Mouse (Mus musculus): ENCODE data around the gene Sult3a1. TPM values are rescaled to one million over a fixed set of nuclear protein-coding genes. Genes with fewer than 3 reads are reported as not detected.
"Not testable (repeated sequence)": the region's sequence is repeated elsewhere in the genome, so short reads cannot be mapped to it uniquely, and the experiment has no call there.

Gene Sult3a1
- polyA plus RNA-seq, 1 experiment from 2014 or later = not detected

DNA sequence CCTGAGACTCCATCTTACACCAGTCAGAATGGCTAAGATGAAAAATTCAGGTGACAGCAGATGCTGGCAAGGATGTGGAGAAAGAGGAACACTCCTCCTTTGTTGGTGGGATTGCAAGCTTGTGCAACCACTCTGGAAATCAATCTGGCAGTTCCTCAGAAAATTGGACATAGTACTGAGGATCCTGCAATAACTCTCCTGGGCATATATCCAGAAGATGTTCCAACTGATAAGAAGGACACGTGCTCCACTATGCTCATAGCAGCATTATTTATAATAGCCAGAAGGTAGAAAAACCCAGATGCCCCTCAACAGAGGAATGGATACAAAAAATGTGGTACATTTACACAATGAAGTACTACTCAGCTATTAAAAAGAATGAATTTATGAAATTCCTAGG, 44.0 kb downstream of the Sult3a1 start:
- 74% methylated on average over 1 of the region's 1 CpGs for WGBS
- not testable (repeated sequence) for H3K36me3 ChIP-seq (ENCODE audit: control insufficient read depth, insufficient read depth, low read length); H3K4me1 ChIP-seq (ENCODE audit: control insufficient read depth, insufficient read depth, low read length); H3K4me2 ChIP-seq (ENCODE audit: low read depth, low read length); DNase-seq (ENCODE audit: low spot score); H3K27ac ChIP-seq (replicated peaks; ENCODE audit: low read depth, low read length); ATAC-seq (ENCODE audit: low read depth); H3K4me3 ChIP-seq (ENCODE audit: low read depth, low read length); H3K27me3 ChIP-seq (replicated peaks; ENCODE audit: control insufficient read depth, insufficient read depth, low read length); H3K9me3 ChIP-seq (ENCODE audit: control insufficient read depth, low read length); H3K9ac ChIP-seq (ENCODE audit: low read depth, low read length)

DNA sequence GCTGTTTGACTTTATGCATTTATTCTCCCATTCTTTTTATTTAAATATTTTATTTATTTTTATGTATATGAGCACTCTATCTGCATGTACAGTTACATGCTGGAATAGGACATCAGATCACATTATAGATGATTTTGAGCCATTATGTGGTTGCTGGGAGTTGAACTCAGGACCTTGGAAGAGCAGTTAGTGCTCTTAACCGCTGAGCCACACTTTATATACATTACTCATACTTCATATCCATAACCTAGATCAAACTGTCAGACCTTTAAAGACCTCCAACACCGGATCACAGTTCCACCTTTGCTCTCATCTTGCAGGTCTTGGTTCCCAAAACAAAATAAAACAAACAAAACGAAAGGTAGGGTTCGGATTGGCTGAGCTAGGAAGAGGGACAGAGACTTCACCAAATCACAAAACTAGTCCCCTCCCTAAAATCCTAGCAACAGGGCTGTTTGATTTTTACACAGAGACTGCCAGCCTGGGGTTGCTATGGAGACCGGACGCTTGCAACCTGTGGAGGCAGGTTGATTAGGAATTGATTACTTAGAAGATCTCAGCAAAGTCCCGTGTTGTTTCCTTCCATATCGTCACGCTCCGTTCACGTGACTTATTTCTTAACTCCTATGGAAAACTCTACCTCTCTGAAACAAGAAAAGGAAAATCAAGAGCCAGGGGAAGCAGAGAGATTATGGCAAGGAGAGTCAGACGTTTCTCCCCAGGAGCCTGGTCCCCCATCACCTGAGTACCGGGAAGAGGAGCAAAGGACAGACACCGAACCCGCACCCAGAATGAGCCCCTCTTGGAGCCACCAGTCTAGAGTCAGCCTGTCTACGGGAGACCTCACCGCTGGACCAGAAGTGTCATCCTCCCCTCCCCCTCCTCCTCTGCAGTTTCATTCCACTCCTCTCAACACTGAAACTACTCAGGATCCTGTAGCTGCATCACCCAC, 47.3 kb downstream of the Sult3a1 start, which contains the start of gene Rsph4a:
Gene Rsph4a, plus strand, starts transcription at position 582 of the 952 bp plus-strand sequence.
- peak within 1 kb of the TSS; percentile 49 for H3K9ac ChIP-seq (ENCODE audit: low read depth, low read length)
- H3K36me3 ChIP-seq (ENCODE audit: control insufficient read depth, insufficient read depth, low read length) = no peaks in the 10 kb centered on the region
- 9% methylated on average over 17 of the region's 17 CpGs for WGBS
- peak; percentile 98 for ATAC-seq (ENCODE audit: low read depth)
- H3K4me2 ChIP-seq (ENCODE audit: low read depth, low read length) = peak within 1 kb of the TSS; percentile 71
- no peak within 1 kb of the TSS for H3K27ac ChIP-seq (replicated peaks; ENCODE audit: low read depth, low read length)
- no peaks in the 10 kb centered on the region for H3K4me1 ChIP-seq (ENCODE audit: control insufficient read depth, insufficient read depth, low read length)
- H3K4me3 ChIP-seq (ENCODE audit: low read depth, low read length) = peak within 1 kb of the TSS; percentile 45
- peak; percentile 85 for DNase-seq (ENCODE audit: low spot score)
- no peaks in the 10 kb centered on the region for H3K9me3 ChIP-seq (ENCODE audit: control insufficient read depth, low read length)
- H3K27me3 ChIP-seq (replicated peaks; ENCODE audit: control insufficient read depth, insufficient read depth, low read length) = no peaks in the 10 kb centered on the region

DNA sequence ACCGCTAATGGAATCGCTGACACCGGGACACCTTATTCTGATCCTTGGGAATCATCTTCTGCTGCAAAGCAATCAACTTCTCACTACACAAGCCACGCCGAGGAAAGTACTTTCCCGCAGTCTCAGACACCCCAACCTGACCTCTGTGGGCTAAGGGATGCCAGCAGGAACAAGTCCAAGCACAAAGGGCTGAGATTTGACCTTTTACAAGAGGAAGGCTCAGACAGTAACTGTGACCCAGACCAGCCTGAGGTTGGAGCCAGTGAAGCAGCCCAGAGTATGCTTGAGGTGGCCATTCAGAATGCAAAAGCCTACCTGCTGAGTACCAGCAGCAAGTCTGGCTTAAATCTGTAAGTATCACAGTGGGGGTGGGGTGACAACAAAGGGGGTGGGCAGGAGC, 48.0 kb downstream of the Sult3a1 start:
- no peaks in the 10 kb centered on the region for H3K36me3 ChIP-seq (ENCODE audit: control insufficient read depth, insufficient read depth, low read length)
- ATAC-seq (ENCODE audit: low read depth) (no peak), DNase-seq (ENCODE audit: low spot score) (no peak)
- no peaks in the 10 kb centered on the region for H3K27me3 ChIP-seq (replicated peaks; ENCODE audit: control insufficient read depth, insufficient read depth, low read length)
- no peaks in the 10 kb centered on the region for H3K4me1 ChIP-seq (ENCODE audit: control insufficient read depth, insufficient read depth, low read length)
- H3K27ac ChIP-seq (replicated peaks; ENCODE audit: low read depth, low read length) = no peak overlapping the region
- peak overlapping the region; percentile 71 for H3K4me2 ChIP-seq (ENCODE audit: low read depth, low read length)
- no peaks in the 10 kb centered on the region for H3K9me3 ChIP-seq (ENCODE audit: control insufficient read depth, low read length)
- 5% methylated on average over 6 of the region's 6 CpGs for WGBS
- peak overlapping the region; percentile 45 for H3K4me3 ChIP-seq (ENCODE audit: low read depth, low read length)
- H3K9ac ChIP-seq (ENCODE audit: low read depth, low read length) = peak overlapping the region; percentile 49

Other genes starting within 250 kb of the Sult3a1 start
- 0.39 and 0.43 TPM in 2 replicates for gene Clvs2, start 233.0 kb upstream of the Sult3a1 start, polyA plus RNA-seq (2014; fragmentation: Nextera tagmentation; extraction: Ambion mirVana)
- gene Sult3a2, start 71.0 kb upstream of the Sult3a1 start, polyA plus RNA-seq (2014; fragmentation: Nextera tagmentation; extraction: Ambion mirVana) = not detected in 2 replicates
- 0.52 and 1.3 TPM in 2 replicates for gene Rsph4a, start 47.4 kb downstream of the Sult3a1 start, polyA plus RNA-seq (2014; fragmentation: Nextera tagmentation; extraction: Ambion mirVana)
- gene Zup1, start 93.5 kb downstream of the Sult3a1 start, polyA plus RNA-seq (2014; fragmentation: Nextera tagmentation; extraction: Ambion mirVana) = 19.3 and 20.3 TPM in 2 replicates
- gene Rwdd1, start 161.9 kb downstream of the Sult3a1 start, polyA plus RNA-seq (2014; fragmentation: Nextera tagmentation; extraction: Ambion mirVana) = 138 and 141 TPM in 2 replicates
- 0.89 TPM in 1 of 2 replicates, not detected in the other for gene Trappc3l, start 179.9 kb downstream of the Sult3a1 start, polyA plus RNA-seq (2014; fragmentation: Nextera tagmentation; extraction: Ambion mirVana)
- gene Calhm4, start 186.6 kb downstream of the Sult3a1 start, polyA plus RNA-seq (2014; fragmentation: Nextera tagmentation; extraction: Ambion mirVana) = 0.12 and 0.18 TPM in 2 replicates
- gene Calhm5, start 238.8 kb downstream of the Sult3a1 start, polyA plus RNA-seq (2014; fragmentation: Nextera tagmentation; extraction: Ambion mirVana) = 1.4 TPM in 2 replicates

Measured in embryonic facial prominence, embryonic 14.5 days (tissue).